Mouse (Mus musculus): ENCODE results near the gene Olfr1158. TPM values are rescaled to one million over a fixed set of nuclear protein-coding genes. Genes with fewer than 3 reads are reported as not detected.
"Not testable (repeated sequence)": the region's sequence is repeated elsewhere in the genome, so short reads cannot be mapped to it uniquely, and the experiment has no call there.

The Olfr1158 gene
- polyA plus RNA-seq (2012; rRNA removed): not detected in 2 replicates

DNA sequence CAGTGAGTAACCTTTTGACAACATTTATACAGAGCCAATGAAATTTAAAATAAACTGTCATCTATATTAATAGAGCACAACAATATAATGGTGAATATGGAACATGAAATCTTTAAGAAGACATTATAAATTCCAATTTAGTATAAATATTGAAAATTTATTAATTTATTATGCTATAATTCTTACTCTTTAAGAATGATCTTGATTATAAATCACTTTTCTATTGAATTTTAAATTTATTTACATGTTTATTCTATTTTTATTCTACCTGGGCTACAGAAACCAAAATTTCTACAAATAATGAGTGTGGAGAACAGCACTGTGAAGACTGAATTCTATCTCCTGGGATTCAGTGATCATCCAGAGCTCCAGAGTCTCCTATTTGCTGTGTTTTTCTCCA is at the start of gene Olfr1158:
Gene Olfr1158, plus strand, starts transcription at position 301 of the 400 bp plus-strand sequence.
- no peak for DNase-seq (ENCODE audit: low spot score)

DNA sequence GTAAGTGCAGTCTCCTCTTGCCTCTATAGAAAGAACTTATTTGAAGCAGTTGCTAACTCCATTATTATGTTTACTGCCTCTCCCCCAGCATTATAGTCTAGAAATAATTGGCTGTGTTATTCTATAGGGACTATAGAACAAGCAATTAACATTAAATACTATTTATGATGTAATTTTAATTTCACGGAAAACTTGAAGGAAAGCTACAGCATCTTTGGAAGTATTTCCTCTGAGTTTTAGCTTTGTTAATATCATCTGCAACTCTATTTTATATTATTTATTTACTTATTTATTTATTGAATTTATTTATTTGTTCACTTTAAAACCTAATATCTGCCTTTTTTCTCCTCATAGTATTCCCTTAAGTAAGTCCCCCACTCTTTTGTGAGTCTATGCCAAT is 44.9 kb upstream of the Olfr1158 start, which contains the start of gene Olfr1155:
Gene Olfr1155, minus strand, starts transcription at position 101 of the 400 bp plus-strand sequence.
- no peak for DNase-seq (ENCODE audit: low spot score)

DNA sequence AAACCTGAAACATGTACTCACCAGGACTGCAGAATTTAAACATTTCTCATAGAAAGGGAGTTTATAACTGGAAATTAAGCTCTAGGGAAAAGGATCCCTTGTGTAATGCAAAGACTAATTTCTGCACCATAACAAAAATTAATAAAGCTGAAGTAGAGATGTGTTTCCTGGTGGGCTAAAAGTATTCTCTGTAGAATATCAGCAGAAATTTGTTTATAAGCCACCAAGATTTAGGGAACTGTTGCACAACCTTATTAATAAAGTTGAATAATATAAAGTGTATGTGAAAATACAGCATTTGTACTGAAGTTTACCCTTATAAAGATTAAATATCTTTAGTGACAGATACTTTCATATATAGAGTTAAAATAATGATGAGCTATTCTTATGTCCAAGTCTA is 36.9 kb upstream of the Olfr1158 start, which contains the start of gene Olfr1156:
Gene Olfr1156, minus strand, starts transcription at position 101 of the 400 bp plus-strand sequence.
- DNase-seq (ENCODE audit: low spot score): no peak

DNA sequence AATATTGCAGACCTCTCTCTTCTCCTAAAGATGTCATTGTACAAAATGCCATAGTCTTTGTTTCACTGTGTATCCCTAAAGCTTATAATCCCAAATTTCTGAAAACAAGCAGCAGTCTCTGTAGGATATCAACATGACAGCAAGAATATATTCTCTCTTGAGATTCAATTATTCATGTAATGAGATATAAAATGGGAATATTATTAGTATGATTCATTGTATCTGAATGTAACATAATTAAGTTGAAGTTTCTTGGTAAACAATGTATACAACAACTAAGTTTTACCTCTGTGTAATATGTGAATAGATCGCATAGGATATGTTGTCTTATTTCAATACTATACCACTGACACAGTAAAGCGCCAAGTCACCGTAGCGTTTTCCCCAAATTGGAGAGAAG is 21.7 kb upstream of the Olfr1158 start, which contains the start of gene Olfr1157:
Gene Olfr1157, minus strand, starts transcription at position 101 of the 400 bp plus-strand sequence.
- DNase-seq (ENCODE audit: low spot score): no peak

DNA sequence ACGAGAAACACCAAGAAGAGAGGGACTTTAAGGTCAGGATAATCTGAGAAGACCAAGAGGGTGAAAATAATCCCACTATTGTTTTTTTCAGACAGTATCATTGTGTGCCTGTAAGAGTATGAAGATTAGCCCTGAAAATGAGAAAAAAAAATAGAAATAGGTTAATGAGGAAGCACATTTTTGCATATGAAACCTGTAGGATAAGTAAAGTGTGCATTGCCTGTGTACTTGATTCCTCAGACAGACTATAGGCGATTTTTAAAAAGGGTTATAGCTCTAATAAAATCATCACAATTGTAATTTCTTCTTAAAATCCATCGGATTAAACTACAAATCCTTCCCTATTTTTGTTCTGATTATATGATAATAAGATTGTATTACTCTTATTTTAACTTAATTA is 15.3 kb upstream of the Olfr1158 start, which contains the start of gene Olfr74:
Gene Olfr74, minus strand, starts transcription at position 101 of the 400 bp plus-strand sequence.
- DNase-seq (ENCODE audit: low spot score): no peak

DNA sequence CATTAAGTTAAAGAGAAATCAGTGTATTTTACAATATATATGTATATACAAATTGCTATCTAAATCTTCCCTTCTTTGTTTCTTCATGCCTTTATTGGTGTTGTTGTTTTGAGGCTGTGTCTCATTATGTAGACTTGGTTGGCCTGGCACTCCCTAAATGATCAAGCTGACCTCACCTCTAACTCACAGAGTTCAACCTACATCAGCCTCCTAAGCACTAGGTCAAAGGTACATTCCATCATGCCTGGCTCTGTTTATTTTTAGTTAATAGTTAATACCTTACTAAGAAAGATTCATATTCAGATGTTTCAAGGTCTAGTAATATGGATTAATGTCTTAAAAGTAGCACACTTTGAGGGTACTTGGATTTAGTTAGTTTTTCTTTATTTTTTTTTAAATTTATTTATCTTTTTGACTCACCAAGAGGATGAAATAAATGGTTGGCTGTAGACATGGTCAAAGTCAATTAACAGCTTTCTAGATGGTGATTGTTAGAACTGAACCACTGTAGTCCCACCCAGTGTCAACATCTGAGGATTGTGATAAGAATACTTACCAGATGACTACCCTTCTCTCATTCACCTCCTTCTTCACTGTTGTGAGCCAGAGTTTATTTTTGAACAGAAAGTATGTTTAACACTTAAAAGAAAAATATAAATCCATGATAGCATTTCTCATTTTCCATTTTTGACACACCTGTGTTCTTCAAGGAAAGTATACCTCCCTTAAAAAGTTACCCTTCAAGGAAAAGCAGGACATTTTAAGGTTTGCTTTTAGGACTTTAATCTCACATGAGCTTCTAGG is 17.8 kb downstream of the Olfr1158 start, which contains the start of gene Olfr1160:
Gene Olfr1160, minus strand, starts transcription at position 754 of the 804 bp plus-strand sequence.
- no peak for DNase-seq (ENCODE audit: low spot score)

DNA sequence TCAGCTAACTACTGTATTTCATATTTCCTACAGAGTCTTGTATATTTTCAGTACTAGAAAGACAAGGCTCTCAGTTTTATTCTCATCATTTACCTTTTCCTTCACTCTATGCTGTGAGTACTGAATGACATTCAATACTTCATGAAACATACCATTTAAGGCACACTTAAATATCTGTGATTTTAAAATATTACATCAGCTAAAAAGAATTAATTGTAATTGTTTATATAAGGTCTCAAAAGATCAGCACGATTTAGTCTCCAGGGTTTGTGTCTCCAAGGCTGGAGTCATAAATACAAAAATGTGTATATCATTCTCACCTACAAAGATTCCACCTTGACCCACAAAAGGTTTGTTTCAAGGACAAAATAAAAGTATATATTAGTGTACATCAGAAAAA is 32.6 kb downstream of the Olfr1158 start, which contains the start of gene Olfr1161:
Gene Olfr1161, plus strand, starts transcription at position 301 of the 400 bp plus-strand sequence.
- DNase-seq (ENCODE audit: low spot score): not testable (repeated sequence)

DNA sequence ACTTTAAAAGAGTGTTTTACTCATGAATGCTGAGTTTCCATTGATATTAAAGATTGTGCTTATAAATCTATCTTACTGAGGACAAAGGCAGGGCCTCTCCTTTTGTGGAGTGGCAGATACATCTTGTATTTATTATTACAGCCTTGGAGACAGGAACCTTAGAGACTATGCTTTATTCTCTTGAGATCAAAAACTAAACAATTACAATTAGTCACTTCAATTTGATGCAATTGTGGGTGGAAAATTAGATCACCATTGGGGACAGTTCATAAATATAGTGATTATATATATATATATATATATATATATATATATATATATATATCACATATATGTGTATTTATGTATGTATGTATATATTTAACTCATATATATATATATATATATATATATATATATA is 47.7 kb downstream of the Olfr1158 start, which contains the start of gene Olfr73:
Gene Olfr73, minus strand, starts transcription at position 101 of the 400 bp plus-strand sequence.
- no peak for DNase-seq (ENCODE audit: low spot score)

Other genes with a start within 250 kb of the Olfr1158 start
- not detected in 2 replicates for gene Olfr1140, start 246.4 kb upstream of the Olfr1158 start, polyA plus RNA-seq (2012; rRNA removed)
- not detected in 2 replicates for gene Olfr1141, start 236.1 kb upstream of the Olfr1158 start, polyA plus RNA-seq (2012; rRNA removed)
- not detected in 2 replicates for gene Olfr152, start 210.6 kb upstream of the Olfr1158 start, polyA plus RNA-seq (2012; rRNA removed)
- gene Olfr1143, start 189.5 kb upstream of the Olfr1158 start, polyA plus RNA-seq (2012; rRNA removed): not detected in 2 replicates
- gene Olfr1145, start 180.3 kb upstream of the Olfr1158 start, polyA plus RNA-seq (2012; rRNA removed): not detected in 2 replicates
- not detected in 2 replicates for gene Olfr1148, start 159.6 kb upstream of the Olfr1158 start, polyA plus RNA-seq (2012; rRNA removed)
- gene Olfr1150-ps1, start 146.1 kb upstream of the Olfr1158 start, polyA plus RNA-seq (2012; rRNA removed): not detected in 2 replicates
- gene Olfr1151, start 134.3 kb upstream of the Olfr1158 start, polyA plus RNA-seq (2012; rRNA removed): not detected in 2 replicates
- not detected in 2 replicates for gene Olfr1152, start 123.6 kb upstream of the Olfr1158 start, polyA plus RNA-seq (2012; rRNA removed)
- gene Olfr1153, start 95.2 kb upstream of the Olfr1158 start, polyA plus RNA-seq (2012; rRNA removed): not detected in 2 replicates
- gene Olfr1154, start 84.9 kb upstream of the Olfr1158 start, polyA plus RNA-seq (2012; rRNA removed): not detected in 2 replicates
- not detected in 2 replicates for gene Olfr1155, start 45.0 kb upstream of the Olfr1158 start, polyA plus RNA-seq (2012; rRNA removed)
- gene Olfr1156, start 37.0 kb upstream of the Olfr1158 start, polyA plus RNA-seq (2012; rRNA removed): not detected in 2 replicates
- gene Olfr1157, start 21.8 kb upstream of the Olfr1158 start, polyA plus RNA-seq (2012; rRNA removed): not detected in 2 replicates
- gene Olfr74, start 15.4 kb upstream of the Olfr1158 start, polyA plus RNA-seq (2012; rRNA removed): not detected in 2 replicates
- gene Olfr1160, start 18.2 kb downstream of the Olfr1158 start, polyA plus RNA-seq (2012; rRNA removed): not detected in 2 replicates
- not detected in 2 replicates for gene Olfr1161, start 32.7 kb downstream of the Olfr1158 start, polyA plus RNA-seq (2012; rRNA removed)
- not detected in 2 replicates for gene Olfr73, start 47.6 kb downstream of the Olfr1158 start, polyA plus RNA-seq (2012; rRNA removed)
- not detected in 2 replicates for gene Olfr1162, start 61.0 kb downstream of the Olfr1158 start, polyA plus RNA-seq (2012; rRNA removed)
- not detected in 2 replicates for gene Olfr1163, start 81.7 kb downstream of the Olfr1158 start, polyA plus RNA-seq (2012; rRNA removed)
- not detected in 2 replicates for gene Olfr1164, start 103.9 kb downstream of the Olfr1158 start, polyA plus RNA-seq (2012; rRNA removed)
- gene Olfr1166, start 138.2 kb downstream of the Olfr1158 start, polyA plus RNA-seq (2012; rRNA removed): not detected in 2 replicates
- gene Olfr1167, start 165.1 kb downstream of the Olfr1158 start, polyA plus RNA-seq (2012; rRNA removed): not detected in 2 replicates
- gene Olfr1168, start 191.8 kb downstream of the Olfr1158 start, polyA plus RNA-seq (2012; rRNA removed): not detected in 2 replicates
- not detected in 2 replicates for gene Olfr1170, start 238.2 kb downstream of the Olfr1158 start, polyA plus RNA-seq (2012; rRNA removed)